Mouse (Mus musculus) kidney, adult 9 months (tissue): ENCODE measurements at regions not wholly inside any gene's neighbourhood (a gene's known extent, or its start where the extent isn't known, plus 50 kb on each side); places are given as distances from the start of the nearest gene placed in this dataset.

Experiments used
- DNase-seq: peaks from one replicate; pipeline ENCODE4 v3.0.0; 2022

DNA sequence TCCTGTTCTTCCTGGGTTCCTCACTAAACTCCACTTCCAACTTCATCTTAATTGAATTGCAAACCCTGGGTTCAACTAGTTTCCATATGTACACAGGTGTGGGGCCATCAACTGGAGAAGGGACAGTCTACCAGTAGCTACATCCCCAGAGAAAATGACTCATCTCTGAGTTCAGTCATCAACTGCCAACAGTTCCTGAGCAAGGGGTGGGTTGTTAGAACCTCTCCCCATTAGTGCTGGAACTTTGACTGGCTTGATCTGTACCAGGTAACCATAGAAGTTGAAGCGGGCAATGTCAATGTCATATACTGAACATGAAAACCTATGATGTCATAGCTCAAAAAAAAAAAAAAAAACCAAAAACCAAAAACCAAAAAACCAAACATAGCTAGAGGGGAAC lies 69.8 kb downstream of the Gm21750 start:
- DNase-seq = no peak

DNA sequence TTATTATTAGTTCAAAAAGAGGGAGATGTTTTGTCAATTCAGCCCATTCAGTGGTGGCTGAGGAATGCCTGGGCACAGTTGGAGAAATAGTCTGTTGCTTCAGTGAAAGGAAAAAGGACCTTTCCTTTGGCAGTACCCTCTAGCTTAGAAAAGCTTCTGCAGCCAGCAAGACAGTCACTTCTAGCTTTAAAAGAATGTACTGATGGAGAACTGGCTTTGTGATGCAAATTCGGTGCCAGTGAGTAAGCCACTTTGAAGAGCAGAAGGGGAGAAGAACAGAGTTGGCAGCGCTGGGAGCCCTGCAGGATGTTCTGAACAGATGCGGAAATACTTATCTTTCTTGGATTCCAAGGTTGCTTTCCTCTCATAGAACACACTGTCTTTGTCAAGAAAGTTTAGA lies 71.1 kb downstream of the Gm21750 start:
- DNase-seq = no peak

DNA sequence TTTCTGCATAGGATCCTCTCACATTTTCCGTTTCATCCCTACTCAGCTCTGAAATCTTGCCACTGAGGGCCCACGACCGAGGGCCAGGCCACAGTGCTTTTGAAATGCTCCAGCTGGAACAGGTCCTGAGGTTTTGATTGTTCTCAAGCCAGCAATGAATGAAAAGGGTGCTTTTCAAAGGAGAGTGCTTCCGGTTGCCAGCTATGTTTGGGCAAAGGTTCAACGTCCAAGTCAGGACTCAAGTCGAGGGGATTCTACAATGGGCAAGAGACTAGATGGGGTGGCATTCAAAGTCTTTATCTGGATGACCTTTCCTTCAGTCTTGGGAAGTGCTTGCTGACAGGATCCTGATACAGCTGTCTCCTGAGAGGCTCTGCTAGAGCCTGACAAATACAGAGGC lies 89.8 kb downstream of the Gm21750 start:
- no peak for DNase-seq

DNA sequence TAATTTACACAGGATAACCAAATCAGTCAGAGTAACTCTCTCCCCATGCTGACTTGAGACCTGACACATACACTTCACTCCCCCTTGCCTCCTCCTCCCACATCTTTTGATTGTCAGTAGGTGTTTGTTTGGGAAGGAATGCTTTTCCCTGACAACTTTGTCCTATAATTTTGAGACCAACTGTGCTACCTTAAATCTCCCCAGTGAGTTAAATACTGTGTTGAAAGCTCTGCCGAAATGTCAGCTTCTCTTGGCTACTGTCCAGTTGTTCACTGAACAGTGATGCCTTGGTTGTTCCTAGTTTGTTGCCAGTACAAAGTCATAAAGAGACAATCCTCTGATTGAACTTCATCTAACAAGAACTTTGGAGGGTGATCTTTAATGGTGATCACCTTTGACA lies 99.0 kb downstream of the Gm21750 start:
- no peak for DNase-seq

DNA sequence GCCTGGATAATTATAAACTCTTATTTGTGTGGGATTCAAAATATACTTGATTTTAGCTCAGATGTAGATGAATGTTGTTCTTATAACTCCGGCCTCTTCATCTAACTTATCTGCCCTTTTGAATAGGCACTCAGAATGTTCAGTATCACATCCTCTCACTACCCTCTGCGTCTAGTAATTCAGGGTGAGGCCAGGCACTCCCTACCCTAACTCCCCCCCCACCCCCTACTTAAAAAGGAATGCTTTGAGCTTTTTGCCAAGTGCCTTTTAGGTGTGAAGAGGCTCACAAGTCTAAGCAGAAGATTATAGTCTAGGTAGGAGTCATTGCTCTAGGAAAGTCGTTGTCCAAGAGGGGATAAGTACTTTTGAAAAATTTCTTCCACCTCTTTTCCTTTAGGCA lies 111.9 kb downstream of the Gm21750 start:
- DNase-seq = no peak

DNA sequence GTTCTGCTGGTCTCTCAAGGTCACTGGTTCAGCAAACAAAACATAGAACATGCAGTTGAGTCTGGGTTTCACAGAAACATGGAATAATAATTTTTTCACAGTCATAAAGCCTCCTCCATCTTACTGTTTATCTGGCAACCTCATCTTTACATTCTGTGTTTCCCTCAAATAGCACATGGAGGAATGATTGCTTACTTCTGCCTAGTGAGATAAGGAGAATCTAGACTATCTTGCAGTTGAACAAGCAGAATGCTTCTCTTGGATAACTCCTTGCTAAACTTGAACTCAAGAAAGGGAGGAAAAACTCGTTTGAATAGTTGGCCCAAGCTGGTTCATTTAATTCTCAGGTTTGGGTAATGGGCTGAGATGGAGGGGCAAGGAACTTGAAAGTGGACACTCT lies 112.8 kb downstream of the Gm21750 start:
- no peak for DNase-seq

DNA sequence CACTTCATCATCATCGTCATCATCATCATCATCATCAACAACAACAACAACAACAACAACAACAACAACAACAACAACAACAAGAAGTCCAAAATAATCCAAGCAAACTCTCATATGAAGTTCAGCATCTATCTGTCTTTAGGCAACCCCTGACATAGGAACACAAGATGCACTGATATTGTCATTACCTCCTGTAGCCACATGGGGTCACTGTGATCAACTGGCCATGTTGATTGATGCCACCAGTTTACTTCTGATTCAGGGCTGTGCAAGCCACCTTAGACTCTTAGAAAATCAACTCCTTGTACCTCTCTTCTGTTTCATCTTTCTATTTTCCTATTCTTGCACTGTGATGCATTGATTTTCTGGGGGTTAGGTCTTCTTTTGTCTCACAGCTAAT lies 115.0 kb downstream of the Gm21750 start:
- DNase-seq = peak; percentile 66

DNA sequence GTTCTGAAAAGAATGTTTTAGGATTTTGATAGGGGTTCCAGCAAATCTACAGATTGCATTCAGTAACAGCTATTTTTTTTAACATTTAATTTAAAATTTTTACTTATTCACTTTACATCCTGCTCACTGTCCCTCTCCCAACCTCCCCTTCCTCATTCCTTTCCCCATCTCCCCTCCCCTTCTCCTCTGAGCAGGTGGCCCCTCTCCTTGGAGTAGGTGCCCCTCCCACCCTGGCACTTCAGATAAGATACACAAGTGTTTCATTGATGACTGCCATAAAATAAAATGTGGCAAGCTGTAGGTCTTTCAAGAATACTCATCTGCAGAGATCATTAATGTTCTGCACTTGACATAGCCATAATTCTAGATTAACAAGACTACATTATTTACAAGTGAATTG lies 146.1 kb downstream of the Gm21750 start:
- no peak for DNase-seq

DNA sequence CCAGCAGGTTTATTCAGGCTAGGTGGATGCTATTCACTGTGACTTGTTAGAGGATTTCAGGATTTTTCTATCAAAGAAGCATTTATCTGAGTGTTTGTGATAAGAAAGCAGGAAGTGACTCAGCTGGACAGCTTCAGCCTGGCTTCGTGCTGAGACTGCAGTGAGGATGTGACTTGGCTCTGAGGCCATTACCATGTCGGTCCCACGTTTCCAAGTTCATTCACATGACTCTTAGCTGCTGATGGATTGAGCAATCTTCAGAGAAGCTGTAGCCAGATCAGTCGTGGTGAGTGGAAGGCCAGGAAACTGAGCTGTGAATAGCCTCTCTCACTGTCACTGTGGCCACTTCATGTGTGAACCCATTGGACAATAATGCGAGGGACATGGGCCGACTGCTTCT lies 177.9 kb downstream of the Gm21750 start:
- DNase-seq = peak; percentile 6

DNA sequence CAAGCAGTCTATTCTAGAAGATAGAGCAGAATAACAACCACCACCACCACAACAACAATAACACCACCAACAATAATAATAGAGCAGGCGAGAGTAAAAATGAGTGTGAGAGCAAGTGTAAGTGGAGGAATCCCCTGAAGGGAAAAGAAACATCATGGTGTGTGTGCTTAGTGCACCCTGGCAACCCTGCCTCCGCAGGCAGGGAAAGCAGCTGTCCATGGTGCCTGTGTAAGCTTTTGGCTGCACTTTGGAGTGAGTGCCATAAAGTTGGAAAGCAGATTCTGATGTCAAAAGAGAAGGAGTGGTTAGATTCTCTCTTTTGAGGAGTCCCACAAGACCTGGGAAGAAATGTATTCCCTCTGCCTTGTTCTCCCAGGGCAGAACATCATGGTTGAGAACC lies 200.8 kb downstream of the Gm21750 start:
- no peak for DNase-seq

DNA sequence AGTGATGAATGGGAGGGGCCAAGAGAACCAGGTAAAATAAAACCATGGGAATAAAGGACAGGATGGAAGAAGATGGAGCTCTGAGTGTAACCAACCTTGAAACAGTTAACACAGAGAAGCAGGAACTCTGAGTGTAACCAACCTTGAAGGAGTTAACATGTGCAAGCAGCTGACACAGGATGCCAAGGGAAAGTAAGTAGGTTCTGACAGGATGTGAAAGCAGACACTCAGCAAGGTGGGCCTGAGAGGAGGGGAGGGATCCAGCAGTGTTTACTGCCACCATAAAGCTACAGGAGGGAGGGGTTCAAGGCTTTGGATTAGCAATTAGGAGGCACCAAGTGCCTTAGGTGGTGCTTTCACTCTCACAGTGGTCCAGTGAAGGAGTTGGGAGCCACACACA lies 213.3 kb downstream of the Gm21750 start:
- no peak for DNase-seq

DNA sequence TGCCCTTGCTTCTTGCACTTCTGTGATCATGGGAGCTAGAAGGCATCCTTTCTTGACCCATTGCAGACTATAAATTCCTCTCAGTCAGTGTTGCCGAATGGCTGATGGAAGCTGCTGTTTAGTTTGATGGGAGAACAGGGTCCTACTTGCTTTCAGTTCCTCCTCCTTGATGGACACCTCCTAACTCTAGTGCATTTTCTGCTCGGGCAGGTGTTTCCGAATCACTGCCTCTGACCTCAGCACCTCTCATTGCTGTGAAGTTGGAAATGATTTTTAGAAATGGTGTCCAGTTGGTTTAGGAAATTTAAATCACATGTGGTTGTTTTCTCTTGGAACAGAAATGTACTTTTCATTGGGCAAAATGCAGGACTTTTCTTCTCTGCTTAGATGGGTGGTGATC lies 214.9 kb downstream of the Gm21750 start:
- no peak for DNase-seq

DNA sequence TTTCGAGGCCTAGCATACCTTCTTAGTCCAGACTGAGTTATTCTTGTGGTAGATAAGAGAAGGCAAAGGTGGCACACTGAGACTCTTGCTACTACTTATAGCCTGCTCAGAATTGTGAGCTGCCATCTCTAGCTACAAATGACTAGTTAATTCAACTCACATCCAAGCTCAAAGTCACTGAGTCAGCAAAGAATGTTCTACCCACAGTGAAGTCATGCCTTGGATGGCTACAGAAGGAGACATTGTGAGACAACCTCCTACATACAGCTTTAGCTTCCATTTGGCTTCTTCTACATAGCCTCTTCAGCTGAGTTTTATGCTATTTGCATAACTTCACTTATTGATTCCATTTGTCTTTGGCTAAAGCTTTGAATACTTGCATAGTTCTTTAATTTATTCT lies 217.2 kb downstream of the Gm21750 start:
- DNase-seq = no peak

DNA sequence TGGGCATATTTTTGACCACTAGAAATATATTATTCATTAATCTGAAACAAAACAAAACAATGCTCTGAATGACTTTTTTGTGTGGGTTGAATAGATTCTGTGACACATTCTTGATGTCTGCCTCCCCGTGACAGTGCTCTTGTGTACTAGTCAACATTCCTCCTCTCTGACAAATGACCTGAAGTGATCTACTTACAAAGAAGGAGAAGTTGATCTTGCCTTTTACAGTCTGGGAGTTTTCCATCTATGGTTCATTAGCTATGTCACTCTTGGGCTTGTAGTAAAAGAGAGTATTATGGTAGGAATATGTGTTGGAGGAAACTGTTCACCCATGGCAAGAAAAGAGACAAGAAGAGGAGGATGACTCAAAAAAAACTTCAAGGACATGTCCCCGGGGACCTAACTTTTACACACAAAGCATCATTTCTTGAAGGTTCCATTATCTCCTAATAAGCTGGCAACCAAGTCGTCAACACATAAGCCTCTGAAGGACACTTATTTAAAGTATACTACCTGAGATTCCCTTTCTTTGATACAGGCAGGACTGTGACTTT lies 217.9 kb downstream of the Gm21750 start:
- no peak for DNase-seq

DNA sequence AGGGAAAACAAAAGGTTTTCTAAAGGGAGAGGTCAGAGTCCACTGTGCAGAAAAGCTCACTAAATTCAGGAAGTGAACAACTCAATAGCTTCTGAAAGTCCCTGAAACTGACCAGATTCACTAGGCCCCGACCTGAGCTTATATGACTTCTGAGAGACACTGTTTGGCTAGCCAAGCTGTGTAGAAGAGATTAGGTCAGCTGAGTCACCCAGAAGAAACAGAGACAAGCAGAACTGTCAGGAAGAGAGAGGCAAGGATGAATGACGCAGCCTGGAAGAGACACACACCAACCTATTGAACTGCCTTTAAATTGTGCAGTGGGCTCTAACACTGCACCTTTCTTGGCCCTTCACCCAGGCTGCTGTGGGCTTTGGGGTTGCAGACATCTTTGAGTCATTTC lies 230.4 kb downstream of the Gm21750 start:
- no peak for DNase-seq

DNA sequence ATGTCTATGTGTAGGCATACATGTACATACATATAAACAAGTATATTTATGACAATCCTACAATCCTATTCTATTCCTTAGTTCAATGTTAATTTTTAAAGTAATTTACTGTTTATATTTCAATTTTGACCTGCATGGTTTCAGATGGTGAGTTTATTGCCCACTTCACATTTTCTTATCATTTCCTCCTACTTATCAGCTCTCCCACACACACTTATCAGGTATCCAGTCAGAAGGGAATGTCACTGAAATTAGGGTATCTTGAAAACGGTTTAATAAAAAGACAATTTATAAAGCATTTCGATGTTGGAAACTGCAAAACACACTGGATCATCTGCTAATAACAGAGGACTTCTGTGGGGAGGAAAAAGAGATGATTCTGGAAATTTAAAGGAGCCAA lies 233.8 kb downstream of the Gm21750 start:
- no peak for DNase-seq

DNA sequence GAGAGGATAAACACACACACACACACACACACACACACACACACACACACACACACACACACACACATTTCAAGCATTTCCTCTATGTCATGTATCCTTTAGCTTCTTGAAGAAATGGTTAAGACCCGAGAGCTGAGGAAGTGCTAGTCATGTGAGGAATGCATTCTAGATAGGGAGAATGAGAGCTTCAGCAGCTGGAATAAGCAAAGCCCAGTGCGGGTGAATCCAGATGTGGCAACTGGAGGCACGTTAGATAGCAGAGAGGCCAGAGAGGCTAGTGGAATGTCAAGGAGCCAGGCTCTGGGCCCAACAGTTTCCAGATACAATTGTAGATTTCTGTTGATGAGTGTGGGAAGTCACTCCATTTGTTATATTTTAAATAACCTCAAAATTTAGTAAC lies 234.2 kb downstream of the Gm21750 start:
- no peak for DNase-seq

DNA sequence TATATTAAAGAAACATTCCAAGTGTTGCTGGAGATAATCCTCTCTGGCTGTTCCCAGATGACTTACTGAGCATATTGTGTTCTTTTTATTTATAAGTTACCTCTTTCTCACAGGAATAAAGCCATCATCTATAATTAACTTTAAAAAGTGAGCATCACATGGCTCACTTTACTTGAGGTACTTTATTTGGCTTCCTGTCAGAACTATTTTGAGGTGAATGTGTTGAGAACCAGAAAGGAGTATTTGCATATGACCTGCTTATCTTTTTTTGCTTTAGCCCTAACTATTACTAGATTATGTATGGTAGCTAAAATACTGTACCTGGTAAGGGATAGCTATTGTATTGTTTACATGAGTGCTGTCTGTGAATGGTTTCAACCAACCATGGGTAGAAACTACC lies 238.1 kb downstream of the Gm21750 start:
- no peak for DNase-seq

DNA sequence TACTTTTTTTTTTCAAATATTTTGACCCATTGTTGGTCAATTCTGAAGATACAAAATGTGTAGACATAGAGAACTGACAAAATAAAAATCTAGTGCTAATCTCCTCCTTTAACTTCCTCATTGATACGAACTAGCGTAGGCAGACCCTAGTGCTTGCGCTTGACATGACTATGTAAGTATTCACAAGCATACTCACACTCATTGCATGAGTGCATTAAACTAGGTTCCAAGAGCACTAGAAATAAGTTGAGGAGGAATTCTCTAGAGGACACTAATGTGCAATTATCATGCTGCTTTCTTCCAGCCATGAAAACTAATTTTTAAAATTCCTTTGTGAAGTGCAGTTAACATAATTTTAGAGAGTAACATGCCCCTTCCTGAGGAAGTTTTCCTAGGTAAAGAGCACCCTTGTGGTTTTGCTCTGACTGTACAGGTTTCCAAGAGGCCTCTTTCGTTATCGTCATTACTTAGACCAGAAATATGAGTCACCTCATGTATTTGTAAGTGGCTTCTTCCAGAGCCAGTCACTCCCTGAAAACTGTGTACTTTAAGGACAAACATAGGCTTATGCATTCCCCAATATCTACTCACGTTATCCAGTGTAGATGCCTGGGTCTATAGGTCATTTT lies 241.2 kb downstream of the Gm21750 start:
- DNase-seq = no peak

DNA sequence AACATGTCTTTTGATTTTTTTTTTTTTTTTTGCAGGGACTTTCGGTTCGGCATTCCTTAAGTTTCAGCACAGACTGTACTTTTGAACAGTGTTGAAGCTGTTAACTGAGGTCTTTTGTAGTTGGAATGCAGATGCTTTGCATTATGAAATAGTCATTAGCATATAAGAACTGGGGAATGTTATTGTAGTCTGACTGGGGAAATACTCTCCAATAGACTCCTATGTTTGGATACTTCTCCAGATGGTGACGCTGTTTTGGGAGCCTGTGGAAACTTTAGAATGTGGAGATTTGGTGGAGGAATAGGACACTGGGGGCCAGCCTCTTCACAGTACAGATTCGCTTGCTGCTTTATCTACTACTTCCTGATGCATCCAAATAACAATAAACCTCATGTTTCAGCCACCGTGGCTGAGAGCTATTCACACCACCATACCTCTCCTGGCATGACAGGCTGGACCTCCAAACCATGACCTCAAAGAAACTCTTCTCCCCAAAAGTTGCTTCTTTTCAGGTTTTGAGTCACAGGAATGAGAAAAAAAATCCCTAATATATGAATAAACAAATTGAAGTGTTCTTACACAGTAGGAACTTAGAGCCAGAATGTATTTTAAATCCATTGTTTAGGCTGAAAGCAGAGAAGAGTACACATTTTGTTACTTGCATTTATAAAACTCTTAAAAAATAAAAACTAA lies 252.9 kb downstream of the Gm21750 start:
- DNase-seq = no peak

DNA sequence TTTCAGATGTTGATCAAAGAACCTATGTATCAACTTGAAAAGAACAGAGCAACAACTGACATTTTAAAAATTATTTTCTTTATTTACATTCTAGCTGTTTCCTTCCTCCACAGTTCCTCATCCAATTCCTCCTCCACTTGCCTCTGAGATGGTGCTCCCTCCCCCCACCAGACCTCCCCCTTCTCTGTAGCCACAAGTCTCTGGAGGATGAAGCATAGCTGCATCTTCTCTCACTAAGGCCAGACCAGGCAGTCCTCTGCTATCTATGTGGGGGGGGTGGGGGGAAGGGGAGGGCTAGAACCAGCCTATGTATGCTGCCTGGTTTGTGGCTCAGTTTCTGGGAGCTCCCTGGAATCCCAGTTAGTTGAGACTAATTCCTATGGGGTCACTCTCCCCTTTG lies 255.0 kb downstream of the Gm21750 start:
- no peak for DNase-seq

DNA sequence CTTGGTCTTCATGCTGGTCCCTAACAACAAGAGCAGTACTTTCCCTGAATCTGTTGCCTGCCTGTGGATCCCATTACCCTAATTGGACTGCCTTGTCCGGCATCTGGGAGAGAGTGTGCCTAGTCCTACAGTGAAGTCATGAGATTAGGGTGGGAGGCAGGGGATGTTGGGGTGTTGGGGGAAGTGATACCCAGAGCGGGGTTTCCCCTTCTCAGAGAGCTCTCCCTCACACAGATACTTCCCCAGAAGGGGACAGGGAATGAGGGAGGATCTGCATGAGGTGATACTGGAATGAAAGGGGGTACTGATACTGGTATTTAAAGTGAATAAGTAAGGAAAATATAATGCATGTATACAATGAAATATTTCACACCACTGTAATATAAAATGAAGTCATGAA lies 270.1 kb downstream of the Gm21750 start:
- DNase-seq = no peak

DNA sequence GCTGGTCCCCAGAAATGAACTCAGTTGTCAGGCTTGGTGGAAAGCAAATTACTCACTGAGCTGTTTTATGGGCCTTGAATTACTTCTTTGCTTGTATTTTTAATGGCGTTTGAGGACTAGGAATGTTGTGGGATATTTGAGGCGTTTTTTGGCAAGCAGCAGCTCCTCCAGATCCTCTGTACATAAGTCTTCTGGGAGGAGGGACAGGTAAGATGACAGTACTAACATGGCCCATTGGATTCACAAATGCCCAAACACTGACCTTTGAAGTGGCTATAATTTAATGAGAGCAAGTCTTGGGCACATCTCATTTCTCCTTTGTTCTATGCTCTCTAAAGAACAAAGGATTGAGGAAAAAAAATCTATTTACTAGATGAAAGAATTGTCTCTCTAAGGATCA lies 286.3 kb downstream of the Gm21750 start:
- DNase-seq = no peak

DNA sequence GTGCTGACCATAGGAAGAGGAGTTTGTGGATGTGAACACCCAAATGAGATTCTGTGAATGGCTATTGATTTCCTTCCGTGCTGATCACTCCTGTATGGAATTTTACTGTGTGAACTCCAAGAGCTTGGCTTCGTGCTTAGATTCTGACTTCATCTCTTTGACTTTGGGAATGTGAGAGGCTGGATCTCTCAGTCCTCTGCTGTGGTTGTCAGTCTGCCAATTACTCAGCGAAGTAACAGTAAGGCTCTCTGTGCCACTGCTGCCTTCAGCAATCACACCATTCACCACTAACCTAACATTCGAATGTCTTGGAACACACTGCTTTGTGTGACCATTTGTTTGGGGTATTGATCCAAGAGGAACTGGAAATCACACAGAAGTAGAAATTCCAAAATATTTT lies 291.5 kb downstream of the Gm21750 start:
- no peak for DNase-seq

DNA sequence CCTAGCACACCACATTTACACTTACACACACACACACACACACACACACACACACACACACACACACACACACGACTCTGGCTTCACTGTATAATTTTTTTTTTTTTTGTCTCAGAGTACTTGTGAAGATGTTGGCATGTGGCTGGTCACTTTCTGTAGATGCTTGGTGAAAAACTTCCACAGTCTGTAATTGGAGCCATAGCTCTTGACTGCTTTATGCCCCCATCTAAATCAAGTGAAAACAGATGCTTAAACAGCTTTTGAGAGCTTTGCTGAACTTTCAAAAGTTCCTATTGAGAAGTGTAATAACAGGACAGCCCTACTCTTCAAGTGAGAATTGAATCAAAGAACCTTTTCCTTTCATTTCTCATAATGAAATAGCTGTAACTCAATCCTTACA lies 317.7 kb downstream of the Gm21750 start:
- DNase-seq = no peak
